Mouse (Mus musculus) ZHBTc4 (cell line): ENCODE data around the gene Lmnb2.

Source experiments
- DNase-seq: peaks from one replicate; pipeline ENCODE4 v3.0.0-alpha.2; 2011; ENCODE audit warnings: low read depth, low spot score

Lmnb2 gene

GRCm38 (mm10) chr10:80930361-80931152, 12.5 kb upstream of the Lmnb2 start:
- DNase-seq: no peak

- DNase-seq: peak; percentile 99
Measured at GRCm38 (mm10) chr10:80929299-80930226, 11.5 kb upstream of the Lmnb2 start, which contains the start of gene Gadd45b. TSS of gene Gadd45b (plus strand) at chr10:80930073.

GRCm38 (mm10) chr10:80928586-80929298, 10.7 kb upstream of the Lmnb2 start:
- peak; percentile 96 for DNase-seq

- peak; percentile 80 for DNase-seq
Measured at GRCm38 (mm10) chr10:80925472-80925871, 7.4 kb upstream of the Lmnb2 start.

GRCm38 (mm10) chr10:80921923-80922322, 3.9 kb upstream of the Lmnb2 start:
- no peak for DNase-seq

- DNase-seq: peak; percentile 81
Measured at GRCm38 (mm10) chr10:80917336-80917778, 688 bp downstream of the Lmnb2 start.

- no peak for DNase-seq
Measured at GRCm38 (mm10) chr10:80915736-80916135, 2.3 kb downstream of the Lmnb2 start.

- no peak for DNase-seq
Measured at GRCm38 (mm10) chr10:80915260-80915659, 2.8 kb downstream of the Lmnb2 start.

- DNase-seq: no peak
Measured at GRCm38 (mm10) chr10:80914253-80914656, 3.8 kb downstream of the Lmnb2 start.

GRCm38 (mm10) chr10:80913364-80914011, 4.6 kb downstream of the Lmnb2 start:
- DNase-seq: no peak

GRCm38 (mm10) chr10:80911891-80912290, 6.2 kb downstream of the Lmnb2 start:
- DNase-seq: no peak

GRCm38 (mm10) chr10:80911354-80911753, 6.7 kb downstream of the Lmnb2 start:
- no peak for DNase-seq

- no peak for DNase-seq
Measured at GRCm38 (mm10) chr10:80909375-80910162, 8.5 kb downstream of the Lmnb2 start.

GRCm38 (mm10) chr10:80904709-80905108, 13.3 kb downstream of the Lmnb2 start:
- DNase-seq: no peak

- DNase-seq: no peak
Measured at GRCm38 (mm10) chr10:80904004-80904693, 13.9 kb downstream of the Lmnb2 start.

GRCm38 (mm10) chr10:80903282-80903681, 14.8 kb downstream of the Lmnb2 start:
- no peak for DNase-seq

GRCm38 (mm10) chr10:80902273-80902940, 15.6 kb downstream of the Lmnb2 start:
- no peak for DNase-seq

- DNase-seq: no peak
Measured at GRCm38 (mm10) chr10:80901409-80902272, 16.4 kb downstream of the Lmnb2 start.
